Mouse (Mus musculus): ENCODE results near the gene Cip2a. TPM values are rescaled to one million over a fixed set of nuclear protein-coding genes. Genes with fewer than 3 reads are reported as not detected.

Gene Cip2a
- polyA plus RNA-seq, 1 experiment from 2014 or later = 1.5 TPM

- WGBS = 14% methylated on average over 10 of the region's 10 CpGs
- TF ChIP-seq CTCF (IDR thresholded peaks at IDR 0.05) = no peak
- TF ChIP-seq EP300 (IDR thresholded peaks at IDR 0.05) = no peak
- no peaks in the 10 kb centered on the region for H3K36me3 ChIP-seq (ENCODE audit: insufficient read depth, low read length)
- H3K4me2 ChIP-seq (replicated peaks; ENCODE audit: low read depth, low read length) = peak overlapping the region; percentile 83
- H3K27me3 ChIP-seq (replicated peaks; ENCODE audit: insufficient read depth, low read length) = no peaks in the 10 kb centered on the region
- peak overlapping the region; percentile 97 for H3K4me3 ChIP-seq (ENCODE audit: low read depth, low read length)
- no peaks in the 10 kb centered on the region for H3K4me1 ChIP-seq (ENCODE audit: insufficient read depth, low read depth, low read length)
- no peak for ATAC-seq
- H3K27ac ChIP-seq (ENCODE audit: low read length) = no peak overlapping the region
- DNase-seq (ENCODE audit: low spot score) = peak; percentile 66
- H3K9ac ChIP-seq (replicated peaks; ENCODE audit: low read depth) = peak overlapping the region; percentile 99; the same call in 1 of the 2 replicates
- no peaks in the 10 kb centered on the region for H3K9me3 ChIP-seq (ENCODE audit: low read length)
Measured at GRCm38 (mm10) chr16:48992437-48993230, 1.4 kb upstream of the Cip2a start.

- WGBS = 2% methylated on average over 9 of the region's 9 CpGs
Measured at GRCm38 (mm10) chr16:48993231-48993558, 790 bp upstream of the Cip2a start.

GRCm38 (mm10) chr16:48994343-48994693 is 333 bp downstream of the Cip2a start:
- no peaks in the 10 kb centered on the region for H3K36me3 ChIP-seq (ENCODE audit: insufficient read depth, low read length)
- H3K27me3 ChIP-seq (replicated peaks; ENCODE audit: insufficient read depth, low read length) = no peaks in the 10 kb centered on the region
- H3K4me3 ChIP-seq (ENCODE audit: low read depth, low read length) = peak overlapping the region; percentile 97
- no peak overlapping the region for H3K27ac ChIP-seq (ENCODE audit: low read length)
- peak overlapping the region; percentile 83 for H3K4me2 ChIP-seq (replicated peaks; ENCODE audit: low read depth, low read length)
- H3K9ac ChIP-seq (replicated peaks; ENCODE audit: low read depth) = peak overlapping the region; percentile 99
- DNase-seq (ENCODE audit: low spot score) (no peak), ATAC-seq (peak; percentile 2)
- WGBS = 0% methylated on average over 18 of the region's 18 CpGs
- H3K9me3 ChIP-seq (ENCODE audit: low read length) = no peaks in the 10 kb centered on the region
- no peaks in the 10 kb centered on the region for H3K4me1 ChIP-seq (ENCODE audit: insufficient read depth, low read depth, low read length)
- TF ChIP-seq EP300 (IDR thresholded peaks at IDR 0.05) = no peak
- TF ChIP-seq CTCF (IDR thresholded peaks at IDR 0.05) = no peak

More at GRCm38 (mm10) chr16:48993231-48993558, 790 bp upstream of the Cip2a start:
- DNase-seq (ENCODE audit: low spot score) (no peak), ATAC-seq (no peak)
- H3K4me2 ChIP-seq (replicated peaks; ENCODE audit: low read depth, low read length) = peak overlapping the region; percentile 83
- peak overlapping the region; percentile 95; the same call in 1 of the 2 replicates for H3K27ac ChIP-seq (ENCODE audit: low read length)
- H3K9ac ChIP-seq (replicated peaks; ENCODE audit: low read depth) = peak overlapping the region; percentile 99
- H3K36me3 ChIP-seq (ENCODE audit: insufficient read depth, low read length) = no peaks in the 10 kb centered on the region
- H3K4me3 ChIP-seq (ENCODE audit: low read depth, low read length) = peak overlapping the region; percentile 97
- no peaks in the 10 kb centered on the region for H3K27me3 ChIP-seq (replicated peaks; ENCODE audit: insufficient read depth, low read length)
- H3K9me3 ChIP-seq (ENCODE audit: low read length) = no peaks in the 10 kb centered on the region
- no peaks in the 10 kb centered on the region for H3K4me1 ChIP-seq (ENCODE audit: insufficient read depth, low read depth, low read length)
- TF ChIP-seq EP300 (IDR thresholded peaks at IDR 0.05) = no peak
- TF ChIP-seq CTCF (IDR thresholded peaks at IDR 0.05) = no peak

GRCm38 (mm10) chr16:49004151-49004550 is 10.2 kb downstream of the Cip2a start:
- no peak overlapping the region for H3K27ac ChIP-seq (ENCODE audit: low read length)
- no peaks in the 10 kb centered on the region for H3K4me1 ChIP-seq (ENCODE audit: insufficient read depth, low read depth, low read length)
- 95% methylated on average over 5 of the region's 5 CpGs for WGBS
- H3K9ac ChIP-seq (replicated peaks; ENCODE audit: low read depth) = no peak overlapping the region
- DNase-seq (ENCODE audit: low spot score) (no peak), ATAC-seq (no peak)
- no peaks in the 10 kb centered on the region for H3K27me3 ChIP-seq (replicated peaks; ENCODE audit: insufficient read depth, low read length)
- H3K9me3 ChIP-seq (ENCODE audit: low read length) = no peaks in the 10 kb centered on the region
- TF ChIP-seq CTCF (IDR thresholded peaks at IDR 0.05) (no peak), EP300 (IDR thresholded peaks at IDR 0.05) (no peak)
- H3K4me2 ChIP-seq (replicated peaks; ENCODE audit: low read depth, low read length) = no peak overlapping the region
- H3K36me3 ChIP-seq (ENCODE audit: insufficient read depth, low read length) = no peaks in the 10 kb centered on the region
- H3K4me3 ChIP-seq (ENCODE audit: low read depth, low read length) = no peak overlapping the region

GRCm38 (mm10) chr16:49016620-49017332 is 22.8 kb downstream of the Cip2a start:
- no peaks in the 10 kb centered on the region for H3K36me3 ChIP-seq (ENCODE audit: insufficient read depth, low read length)
- peak; percentile 54 for DNase-seq (ENCODE audit: low spot score)

GRCm38 (mm10) chr16:49035852-49036251 is 41.9 kb downstream of the Cip2a start:
- H3K9me3 ChIP-seq (ENCODE audit: low read length) = no peaks in the 10 kb centered on the region
- no peak overlapping the region for H3K4me2 ChIP-seq (replicated peaks; ENCODE audit: low read depth, low read length)
- TF ChIP-seq CTCF (IDR thresholded peaks at IDR 0.05) (no peak), EP300 (IDR thresholded peaks at IDR 0.05) (no peak)
- DNase-seq (ENCODE audit: low spot score) = no peak
- ATAC-seq = no peak
- H3K4me3 ChIP-seq (ENCODE audit: low read depth, low read length) = no peak overlapping the region
- no peaks in the 10 kb centered on the region for H3K27me3 ChIP-seq (replicated peaks; ENCODE audit: insufficient read depth, low read length)
- 72% methylated on average over 4 of the region's 4 CpGs for WGBS
- no peak overlapping the region for H3K9ac ChIP-seq (replicated peaks; ENCODE audit: low read depth)
- H3K36me3 ChIP-seq (ENCODE audit: insufficient read depth, low read length) = no peaks in the 10 kb centered on the region
- H3K27ac ChIP-seq (ENCODE audit: low read length) = no peak overlapping the region
- H3K4me1 ChIP-seq (ENCODE audit: insufficient read depth, low read depth, low read length) = no peaks in the 10 kb centered on the region

More at GRCm38 (mm10) chr16:49016620-49017332, 22.8 kb downstream of the Cip2a start:
- no peak overlapping the region for H3K27ac ChIP-seq (ENCODE audit: low read length)
- H3K9me3 ChIP-seq (ENCODE audit: low read length) = no peaks in the 10 kb centered on the region
- no peak overlapping the region for H3K4me3 ChIP-seq (ENCODE audit: low read depth, low read length)
- WGBS = 75% methylated on average over 5 of the region's 5 CpGs
- no peaks in the 10 kb centered on the region for H3K4me1 ChIP-seq (ENCODE audit: insufficient read depth, low read depth, low read length)
- no peak overlapping the region for H3K9ac ChIP-seq (replicated peaks; ENCODE audit: low read depth)
- no peak overlapping the region for H3K4me2 ChIP-seq (replicated peaks; ENCODE audit: low read depth, low read length)
- peak; percentile 46 for TF ChIP-seq CTCF (IDR thresholded peaks at IDR 0.05)
- TF ChIP-seq EP300 (IDR thresholded peaks at IDR 0.05) = no peak
- no peaks in the 10 kb centered on the region for H3K27me3 ChIP-seq (replicated peaks; ENCODE audit: insufficient read depth, low read length)
- ATAC-seq = no peak

All from lung, postnatal 0 days (tissue).